Mouse (Mus musculus): ENCODE results near the gene 1700021F07Rik.

Gene 1700021F07Rik

DNA sequence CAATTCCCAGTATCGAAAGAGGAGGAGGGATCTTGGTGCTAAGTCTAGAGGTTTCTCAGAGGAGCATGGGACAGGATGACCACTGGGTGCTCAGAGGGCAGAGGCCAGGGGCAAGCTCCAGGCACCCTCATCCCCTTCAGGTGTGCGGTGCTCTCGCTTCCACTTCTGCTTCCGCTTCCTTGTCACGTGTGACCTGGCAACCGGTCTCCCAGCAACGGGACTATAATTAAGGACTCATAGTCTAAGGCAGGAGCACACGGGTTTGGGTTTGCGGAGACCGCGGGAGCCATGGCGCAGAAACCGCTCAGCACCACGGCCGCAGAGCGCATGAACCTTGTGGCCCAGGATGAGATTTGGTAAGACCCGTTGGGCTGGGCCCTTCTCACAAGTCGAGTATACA, at the start of gene 1700021F07Rik:
Gene 1700021F07Rik, plus strand, starts transcription at position 211 of the 400 bp plus-strand sequence.
- no peak for DNase-seq (ENCODE audit: low spot score in 2 of 2)

DNA sequence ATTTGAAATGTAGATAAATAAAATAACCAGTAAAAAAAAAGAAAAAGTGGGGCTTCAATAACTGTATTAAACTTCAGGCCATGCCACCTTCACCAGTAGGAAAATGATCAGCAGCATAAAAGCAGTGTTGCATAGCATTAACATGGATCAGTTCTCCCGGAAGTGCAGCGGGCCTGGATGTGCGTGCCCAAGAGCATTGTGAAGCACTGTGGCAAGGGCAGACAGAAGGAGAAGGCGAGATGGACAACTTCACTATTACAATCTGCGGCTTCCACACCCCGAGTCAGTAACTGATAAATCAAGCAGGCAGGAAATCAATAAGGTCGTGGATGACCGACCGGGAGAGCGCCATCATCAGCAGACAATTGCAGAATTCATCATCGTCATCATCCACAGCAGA, 49.2 kb upstream of the 1700021F07Rik start:
- DNase-seq (ENCODE audit: low spot score in 2 of 2), result no peak

DNA sequence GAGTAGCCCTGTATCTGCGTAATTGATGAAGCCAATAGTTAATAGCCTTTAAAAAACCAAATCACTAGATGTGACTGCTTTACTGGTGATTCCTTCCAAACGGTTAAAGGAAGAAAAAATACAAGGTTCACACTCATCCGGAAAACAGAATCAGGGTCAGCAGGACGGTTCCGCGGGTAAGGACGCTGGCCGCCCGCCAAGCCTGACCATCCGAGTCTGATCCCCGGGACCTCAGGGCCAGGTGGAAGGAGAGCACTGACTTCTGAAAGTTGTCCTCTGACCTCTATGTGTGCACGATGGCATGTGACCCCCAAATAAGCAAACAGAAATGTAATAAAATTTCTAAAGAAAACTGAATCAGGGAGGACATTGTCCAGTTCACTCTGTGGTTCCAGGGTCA, 43.3 kb upstream of the 1700021F07Rik start:
- DNase-seq (ENCODE audit: low spot score in 2 of 2), result no peak

DNA sequence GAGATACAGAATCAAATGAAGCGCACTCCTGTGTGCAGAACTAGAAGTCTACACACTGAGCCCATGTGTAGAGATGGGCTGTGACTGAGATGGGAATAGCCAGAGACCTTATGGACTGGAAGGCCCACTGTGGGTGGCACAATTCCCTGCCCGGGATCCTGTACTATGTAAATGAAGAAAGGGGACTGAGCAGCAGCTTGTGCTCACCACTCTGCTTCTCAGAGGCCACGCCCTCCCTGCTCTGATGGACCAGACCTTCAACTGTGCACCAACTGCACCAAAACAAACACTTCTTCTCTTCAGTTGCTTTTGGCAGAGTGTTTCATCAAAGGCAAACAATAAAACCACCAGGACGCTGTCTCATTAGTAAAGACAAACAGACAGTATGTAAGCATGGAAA, 37.9 kb upstream of the 1700021F07Rik start:
- no peak for DNase-seq (ENCODE audit: low spot score in 2 of 2)

DNA sequence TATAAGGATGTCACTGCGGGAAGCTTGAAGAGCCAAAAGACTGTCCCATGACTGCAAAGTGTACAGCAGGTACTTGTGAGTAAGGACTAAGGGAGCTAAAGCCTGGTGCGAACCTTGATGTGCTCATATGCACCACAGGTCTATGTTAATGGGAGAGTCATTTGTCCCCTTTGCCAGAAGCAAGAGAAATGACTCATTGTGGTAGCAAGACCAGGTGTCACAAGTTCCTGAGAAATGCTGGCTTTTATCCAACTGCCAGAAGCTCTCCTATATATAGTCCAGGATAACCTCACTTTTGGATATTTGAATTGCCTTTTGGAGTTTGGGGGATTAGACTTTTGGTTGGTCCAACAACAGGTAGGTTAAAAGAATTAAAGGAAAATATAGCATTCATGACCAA, 22.8 kb upstream of the 1700021F07Rik start:
- DNase-seq (ENCODE audit: low spot score in 2 of 2), result no peak

DNA sequence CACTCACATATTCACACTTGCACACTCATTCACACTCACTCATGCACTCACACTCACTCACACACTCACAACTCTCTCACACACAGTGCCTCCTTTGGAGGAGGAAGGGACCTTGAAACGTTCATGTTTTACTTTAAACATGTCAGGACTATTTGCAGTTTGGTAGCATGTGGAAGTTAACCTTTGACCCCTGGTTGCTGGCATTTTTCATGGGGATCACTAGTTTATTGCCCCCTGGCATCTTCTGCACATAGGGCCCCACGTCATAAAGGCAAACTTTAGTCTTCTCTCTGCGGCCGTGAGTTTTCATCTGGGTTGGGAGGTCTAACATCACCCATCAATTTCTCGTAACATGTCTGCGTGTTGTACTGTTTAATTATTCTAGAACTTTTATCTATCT, 8.4 kb upstream of the 1700021F07Rik start:
- DNase-seq (ENCODE audit: low spot score in 2 of 2), result no peak

DNA sequence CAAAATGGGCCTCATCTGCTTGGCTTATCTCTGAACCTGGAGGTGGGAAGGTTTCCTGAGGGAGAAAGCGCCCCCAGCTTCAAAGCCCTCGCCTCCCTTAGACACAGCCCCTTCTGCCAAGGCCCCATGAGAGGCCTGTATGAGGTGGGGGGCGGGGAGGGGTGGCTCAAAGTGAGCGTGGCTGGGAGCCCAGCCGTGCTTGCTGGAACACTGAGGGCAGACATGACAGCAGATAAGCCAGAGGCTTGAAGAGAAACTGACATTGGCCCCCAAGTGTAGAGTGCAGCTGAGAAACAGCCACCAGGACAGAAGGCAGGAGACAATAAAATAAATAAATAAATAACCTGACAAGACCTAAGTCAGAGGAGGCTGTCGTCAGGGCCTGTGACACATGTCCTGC, 7.2 kb upstream of the 1700021F07Rik start:
- no peak for DNase-seq (ENCODE audit: low spot score in 2 of 2)

DNA sequence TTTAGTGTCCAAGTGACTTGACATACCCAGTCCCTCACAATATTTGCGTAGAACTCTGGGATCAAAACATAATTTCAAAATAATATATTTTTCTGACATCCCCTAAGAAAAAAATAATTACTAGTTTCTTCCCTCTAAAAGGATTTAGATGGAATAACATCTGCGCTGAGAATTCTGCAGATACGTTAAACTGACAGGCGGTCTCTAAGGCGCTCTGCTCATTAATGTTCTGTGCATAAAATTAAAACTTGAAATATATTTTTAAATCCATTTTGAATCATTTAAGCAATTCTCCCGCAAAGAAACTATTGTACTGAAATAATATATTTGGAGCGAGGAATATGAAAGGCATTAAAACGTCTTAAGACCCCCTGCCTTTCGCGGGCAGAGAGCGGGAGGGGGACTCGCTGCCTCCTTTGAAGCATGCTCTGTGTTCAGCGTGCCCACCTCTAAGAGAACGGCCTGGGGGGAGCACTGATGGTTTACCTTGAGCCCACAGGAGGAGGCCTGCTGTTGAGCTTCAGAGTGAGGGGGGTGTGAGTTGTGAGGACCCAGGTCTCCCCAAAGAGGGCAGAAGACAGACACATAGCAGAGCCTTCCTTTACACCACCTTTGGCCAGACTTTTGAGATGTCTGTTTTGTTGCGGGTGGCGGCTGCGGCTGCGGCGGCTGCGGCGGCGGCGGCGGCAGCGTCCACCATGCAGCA, 6.1 kb upstream of the 1700021F07Rik start:
- no peak for DNase-seq (ENCODE audit: low spot score in 2 of 2)

DNA sequence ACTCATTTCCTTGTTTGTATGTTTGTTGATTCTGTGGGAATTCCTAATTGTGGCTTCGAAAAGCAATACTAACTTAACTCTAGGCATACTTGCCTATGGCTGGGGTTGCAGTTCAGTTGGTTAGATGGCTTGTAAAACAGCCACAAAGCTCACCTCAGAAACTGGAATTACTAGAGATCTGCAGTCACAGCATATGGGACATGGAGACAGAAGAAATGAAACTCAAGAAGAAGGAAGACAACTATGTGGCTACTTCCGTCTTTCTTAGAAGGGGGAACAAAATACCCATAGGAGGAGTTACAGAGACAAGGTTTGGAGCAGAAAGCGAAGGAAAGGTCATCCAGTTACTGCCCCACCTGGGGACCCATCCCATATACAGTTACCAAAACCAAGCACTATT, 6.1 kb downstream of the 1700021F07Rik start:
- DNase-seq (ENCODE audit: low spot score in 2 of 2), result no peak

DNA sequence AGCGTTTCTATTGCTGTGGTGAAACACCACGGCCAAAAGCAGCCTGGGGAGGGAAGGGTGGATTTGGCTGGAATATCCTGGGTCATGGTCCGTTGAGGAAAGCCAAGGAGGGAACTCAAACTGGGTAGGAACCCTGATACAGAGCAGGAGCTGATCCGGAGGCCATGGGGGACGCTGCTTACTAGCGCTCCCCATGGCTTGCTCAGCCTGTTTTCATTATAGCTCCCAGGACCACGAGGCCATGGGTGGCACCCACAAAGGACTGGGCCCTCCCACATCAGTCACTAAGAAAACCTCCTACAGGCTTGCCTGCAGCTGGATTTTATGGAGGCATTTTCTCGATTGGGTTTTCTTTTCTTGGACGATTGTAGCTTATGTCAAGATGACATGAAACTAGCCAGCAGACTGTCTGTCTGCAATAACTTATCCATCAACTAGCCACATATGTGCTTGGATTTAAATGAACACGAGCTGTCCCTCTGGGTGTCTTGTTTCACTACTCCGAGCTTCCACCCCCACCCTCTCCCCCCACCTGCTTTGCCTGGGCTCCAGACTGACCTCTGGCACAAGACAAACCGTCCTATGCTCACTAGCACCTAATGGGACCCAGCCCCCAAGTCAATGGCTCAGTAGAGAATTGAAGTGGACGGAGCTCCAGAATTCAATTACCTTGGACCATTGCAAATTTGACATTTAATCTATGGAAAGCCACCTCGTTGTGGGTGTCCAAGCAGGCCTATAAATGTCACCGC, 10.5 kb downstream of the 1700021F07Rik start:
- no peak for DNase-seq (ENCODE audit: low spot score in 2 of 2)

DNA sequence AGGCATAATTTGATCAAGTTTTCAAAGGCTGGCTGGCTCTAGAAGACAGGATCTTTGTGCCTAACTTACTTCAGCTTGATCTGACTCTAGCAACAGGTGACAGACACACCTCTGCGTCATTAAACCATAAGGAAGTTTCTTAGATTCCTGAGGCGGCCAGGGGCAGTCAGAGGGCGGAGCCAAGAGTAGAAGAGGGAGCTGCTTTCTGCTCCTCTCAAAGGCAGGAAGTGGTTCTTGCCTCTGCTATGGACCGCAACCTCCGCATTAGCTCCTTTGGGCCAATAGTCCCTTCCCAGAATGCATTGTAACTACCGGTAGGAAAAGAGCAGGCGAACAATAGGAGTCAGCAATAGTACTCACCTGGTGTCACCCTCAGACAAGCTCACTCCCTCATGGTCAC, 12.2 kb downstream of the 1700021F07Rik start:
- no peak for DNase-seq (ENCODE audit: low spot score in 2 of 2)

DNA sequence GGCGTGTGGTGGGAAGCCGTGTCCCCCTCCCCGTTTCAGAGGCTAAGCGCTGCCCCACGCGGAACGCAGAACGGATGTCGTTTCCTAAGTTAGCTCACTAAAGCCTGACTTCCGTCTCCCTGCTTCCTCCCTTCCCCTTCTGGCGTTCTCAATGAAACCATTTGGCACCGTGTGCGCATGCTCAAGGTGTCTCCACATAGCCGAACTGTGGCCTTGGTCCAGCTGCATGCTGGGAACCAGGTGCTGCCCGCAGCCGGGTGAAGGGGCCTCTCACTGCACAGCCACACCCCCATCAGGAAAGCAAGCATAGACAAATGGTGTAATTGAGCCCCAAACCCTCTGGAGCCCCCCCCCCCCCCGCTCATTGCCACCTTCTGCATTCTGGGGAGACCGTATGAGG, 13.0 kb downstream of the 1700021F07Rik start:
- DNase-seq (ENCODE audit: low spot score in 2 of 2), result no peak

DNA sequence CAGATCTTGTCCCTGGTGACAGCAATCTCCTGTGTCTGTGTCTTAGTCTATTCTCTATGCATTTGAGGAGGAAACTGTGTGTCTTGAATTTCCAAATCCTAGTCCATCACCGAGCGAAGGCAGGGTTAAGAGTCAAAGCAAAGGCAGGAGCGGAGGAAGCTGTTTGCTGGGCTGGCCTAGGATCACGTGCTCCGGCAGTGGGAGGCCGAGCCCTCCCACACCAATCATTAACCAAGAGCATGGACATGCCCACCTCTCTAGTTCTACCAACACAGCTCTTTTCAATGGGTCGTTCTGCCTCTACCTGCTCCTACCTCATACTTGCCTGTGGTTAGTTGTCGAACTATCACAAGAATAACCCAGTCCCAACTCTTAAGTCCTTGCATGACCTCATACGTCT, 13.5 kb downstream of the 1700021F07Rik start:
- no peak for DNase-seq (ENCODE audit: low spot score in 2 of 2)

DNA sequence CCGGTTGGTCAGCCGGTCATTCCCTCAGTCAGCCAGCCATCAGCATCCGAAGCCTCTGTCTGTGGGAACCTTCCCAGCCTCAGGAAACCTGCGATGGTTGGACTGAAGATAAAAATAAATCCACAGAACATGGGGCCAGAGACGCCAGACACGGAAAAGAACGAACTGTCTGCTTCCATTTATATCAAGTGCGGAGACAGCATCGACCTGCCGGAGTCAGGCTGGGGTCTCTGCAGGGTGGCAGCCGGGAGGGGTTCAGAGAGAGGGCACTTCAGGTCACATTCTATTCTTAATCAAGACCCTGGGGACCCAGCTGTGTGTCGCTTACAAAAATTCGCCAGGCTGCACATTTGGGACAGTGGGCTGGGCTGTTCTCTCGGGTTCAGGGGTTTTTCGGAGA, 17.4 kb downstream of the 1700021F07Rik start:
- no peak for DNase-seq (ENCODE audit: low spot score in 2 of 2)

DNA sequence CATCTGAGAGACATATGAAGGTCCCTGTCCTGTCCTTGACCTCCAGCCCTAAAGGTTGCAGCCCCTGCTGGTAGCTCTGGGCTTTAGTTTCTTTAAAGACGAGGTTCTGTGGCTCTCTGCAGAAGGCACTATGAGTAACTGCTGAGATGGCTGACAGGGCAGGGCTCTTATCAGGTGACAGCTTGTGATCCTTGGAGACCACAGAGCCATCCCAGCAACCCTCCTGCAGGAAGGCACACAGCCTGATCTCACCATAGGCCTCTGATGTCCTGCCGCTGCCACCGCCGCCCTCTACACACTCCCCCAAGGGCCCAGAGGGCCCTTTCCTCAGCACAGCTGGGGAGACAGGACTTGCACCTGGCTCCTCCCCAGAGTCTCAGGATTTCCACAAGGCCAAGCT, 19.4 kb downstream of the 1700021F07Rik start:
- no peak for DNase-seq (ENCODE audit: low spot score in 2 of 2)

DNA sequence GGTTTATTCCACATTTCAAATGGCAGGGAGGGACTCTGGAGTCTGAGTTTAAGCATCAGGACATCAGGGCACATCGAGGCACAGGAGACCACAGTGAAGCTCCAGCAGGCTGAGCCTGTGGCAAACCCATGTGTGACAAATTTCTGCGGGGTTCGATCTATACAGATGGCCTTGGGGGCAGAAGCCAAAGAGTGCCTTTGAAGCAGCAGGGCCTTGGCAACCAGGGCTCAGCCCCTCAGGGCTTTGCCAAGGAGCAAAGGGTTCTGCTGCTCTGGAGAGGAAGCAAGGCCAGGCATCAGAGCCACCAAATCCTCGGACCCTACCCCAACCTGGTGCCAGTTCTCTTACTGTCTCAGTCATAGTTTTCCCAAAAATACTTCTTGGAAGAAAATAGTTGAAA, 20.3 kb downstream of the 1700021F07Rik start:
- DNase-seq (ENCODE audit: low spot score in 2 of 2), result no peak

DNA sequence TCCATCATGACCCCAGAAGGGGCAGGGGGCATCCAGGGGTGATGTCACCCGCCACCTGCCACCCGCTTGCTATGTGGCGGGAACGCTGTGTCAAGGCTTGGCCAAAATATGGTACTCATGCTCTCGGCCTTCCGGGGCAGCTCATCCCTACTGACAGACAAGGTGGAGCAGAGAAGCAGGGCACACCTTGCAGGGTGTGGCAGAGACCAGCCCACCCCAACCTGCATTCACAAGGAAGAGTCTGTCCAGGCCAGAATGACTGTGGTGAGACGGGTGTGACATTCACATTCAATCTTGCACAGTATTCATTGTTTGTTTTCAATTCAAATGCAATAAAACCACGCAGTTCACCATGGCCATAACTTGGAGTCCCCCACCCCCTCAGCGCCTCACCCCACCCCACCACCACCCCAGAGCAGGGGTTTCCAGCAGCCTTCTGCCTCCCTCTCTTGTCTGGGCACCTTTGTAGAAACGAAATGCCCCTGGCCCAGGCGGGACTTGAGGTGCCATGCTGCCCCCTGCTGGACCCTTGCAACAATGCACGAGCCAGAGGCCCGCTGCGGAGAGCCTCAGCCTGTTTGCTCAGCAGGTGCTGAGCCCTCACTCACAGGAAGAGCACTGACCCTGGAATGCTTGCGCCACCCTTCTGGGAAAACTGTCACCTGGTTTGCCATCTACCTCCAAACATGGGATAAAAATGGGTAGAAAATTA, 23.8 kb downstream of the 1700021F07Rik start:
- peak; percentile 71 to 81 for DNase-seq (ENCODE audit: low spot score in 2 of 2)

DNA sequence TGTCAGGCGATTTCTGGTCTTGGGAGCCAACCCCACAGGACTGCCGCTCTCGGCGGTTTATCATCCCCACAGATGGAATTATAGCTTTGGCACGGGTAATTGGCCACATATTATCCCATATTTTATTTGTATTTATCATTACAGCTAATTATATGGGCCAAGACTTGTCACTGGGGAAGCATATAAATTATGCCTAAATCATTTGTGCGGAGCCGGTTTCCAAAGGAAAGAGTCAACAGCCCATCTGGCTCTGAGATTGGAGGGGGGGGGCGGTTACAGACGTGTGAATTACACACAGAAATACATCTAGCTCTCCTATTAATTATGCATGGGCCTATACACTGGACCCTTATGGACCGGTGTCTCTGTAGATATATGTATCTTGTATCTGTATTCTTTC, 26.9 kb downstream of the 1700021F07Rik start:
- no peak for DNase-seq (ENCODE audit: low spot score in 2 of 2)

DNA sequence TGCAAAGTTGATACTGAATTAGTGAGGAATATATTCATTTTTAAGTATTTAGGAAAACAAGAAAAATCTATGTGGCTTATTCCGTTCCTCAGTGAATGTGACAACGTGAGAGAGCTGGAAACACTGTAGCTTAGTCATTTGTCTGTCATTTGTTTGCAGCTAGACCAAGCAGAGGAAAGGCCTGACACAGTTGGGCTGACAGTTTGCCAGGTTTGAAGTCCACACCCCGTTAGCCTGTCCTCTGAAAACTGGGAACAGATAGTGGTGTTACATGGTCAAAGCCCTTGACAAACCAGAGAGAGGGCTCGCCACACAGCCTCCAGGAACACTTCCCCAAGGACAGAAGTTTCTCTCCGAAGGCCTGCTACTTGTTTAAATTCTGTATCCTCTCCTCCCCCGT, 28.3 kb downstream of the 1700021F07Rik start:
- DNase-seq (ENCODE audit: low spot score in 2 of 2), result no peak

DNA sequence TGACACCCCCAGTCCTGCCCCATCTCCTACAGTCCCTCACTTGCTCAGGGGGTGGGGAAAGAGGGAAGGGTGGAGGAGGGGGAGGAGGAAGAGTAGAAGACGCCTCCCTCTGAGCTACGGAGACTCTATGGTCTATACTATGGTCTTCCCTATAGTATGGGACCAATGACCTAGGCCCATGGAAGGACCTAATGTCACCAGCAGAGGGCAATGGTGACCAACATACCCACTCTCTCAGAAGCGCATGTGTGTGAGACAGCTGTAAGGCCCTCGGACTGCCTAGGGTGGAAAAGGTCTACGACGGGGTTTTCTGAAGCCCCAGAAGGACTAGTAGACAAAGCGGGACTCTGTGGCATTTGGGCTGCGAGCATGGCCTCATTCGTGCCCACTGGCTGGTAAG, 31.5 kb downstream of the 1700021F07Rik start:
- DNase-seq (ENCODE audit: low spot score in 2 of 2), result no peak

DNA sequence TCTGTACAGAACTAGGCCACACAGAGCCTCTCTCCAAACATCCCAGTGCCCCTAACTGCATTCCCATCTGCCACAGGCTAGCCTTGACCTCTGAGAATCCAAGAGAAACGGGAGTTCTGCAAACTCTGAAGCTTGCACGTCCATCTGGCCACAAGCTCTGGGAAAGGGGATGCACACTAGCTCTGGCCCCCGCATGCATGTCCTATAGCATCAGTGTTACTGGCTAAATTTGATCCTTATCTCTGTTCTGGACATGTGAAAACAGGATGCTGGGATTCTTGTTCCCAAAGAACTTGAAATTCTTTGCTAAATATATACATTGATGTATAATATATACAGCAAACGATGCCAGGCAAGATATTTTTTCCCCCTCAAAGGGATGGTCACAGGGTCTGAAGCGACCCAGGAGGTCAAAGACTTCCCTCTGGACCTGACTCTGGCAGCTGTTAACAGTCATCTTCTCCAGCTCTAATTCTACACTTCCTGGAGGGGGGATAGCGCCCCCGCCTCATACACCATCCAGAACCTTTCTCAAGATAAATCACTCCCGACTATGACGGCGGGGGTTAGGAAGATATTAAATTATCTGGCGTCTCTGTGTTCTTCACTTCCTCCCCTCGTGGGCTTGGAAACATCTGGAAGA, 36.5 kb downstream of the 1700021F07Rik start:
- no peak for DNase-seq (ENCODE audit: low spot score in 2 of 2)

DNA sequence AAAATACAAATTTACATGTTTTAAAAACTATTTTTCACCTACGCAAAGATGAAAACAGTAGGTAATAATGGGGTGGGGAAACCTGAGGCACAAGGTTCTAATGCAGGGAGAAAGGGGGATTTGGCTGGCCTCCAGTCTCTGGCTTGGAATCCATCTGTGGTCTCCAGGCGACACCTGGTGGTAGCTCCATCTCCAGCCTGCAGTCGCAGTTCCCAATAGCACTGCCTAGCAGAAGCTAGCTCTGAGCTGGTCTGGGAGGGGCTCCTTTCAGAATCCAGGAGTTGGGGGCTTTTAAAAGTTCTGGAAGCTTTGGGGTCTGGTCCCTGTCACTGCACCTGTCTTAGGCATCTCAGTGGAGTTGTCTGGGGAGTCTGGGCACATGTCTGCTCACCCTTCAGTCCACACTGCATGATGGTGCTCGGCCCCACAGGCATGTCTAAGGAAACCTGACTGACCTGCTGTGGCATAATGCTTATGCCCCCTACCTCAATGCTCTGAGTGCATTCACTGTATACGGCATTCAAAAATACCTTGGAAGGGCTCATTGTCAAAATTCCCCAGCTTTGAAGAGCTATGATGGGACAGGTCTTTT, 39.6 kb downstream of the 1700021F07Rik start:
- DNase-seq (ENCODE audit: low spot score in 2 of 2), result peak; percentile 65 to 73
